Mouse (Mus musculus) stomach, postnatal 0 days (tissue): ENCODE data around the gene Cops7a. TPM values are rescaled to one million over a fixed set of nuclear protein-coding genes. Genes with fewer than 3 reads are reported as not detected.

Source experiments
- ATAC-seq: fragments of 200-750 bp; cut with Nextera tagmentation; 2 replicates; pipeline ENCODE4 v1.8.0; 2017; ENCODE audit not compliant: low FRiP score, low TSS enrichment
- DNase-seq: peaks from one replicate; pipeline ENCODE4 v3.0.0-alpha.2; 2016; ENCODE audit warnings: low spot score
- H3K27ac ChIP-seq: fragments of 300-500 bp; sonication (generic); replicated peaks from 2 replicates; pipeline ENCODE4 v1.5.1; 2014; ENCODE audit warnings: mild to moderate bottlenecking, control low read depth
- H3K27me3 ChIP-seq: fragments of 300-500 bp; sonication (generic); 2 replicates; pipeline ENCODE4 v1.6.1; 2014; ENCODE audit warnings: low read length; ENCODE audit not compliant: control insufficient read depth, insufficient read depth
- H3K36me3 ChIP-seq: fragments of 300-500 bp; sonication (generic); 2 replicates; pipeline ENCODE4 v1.6.1; 2014; ENCODE audit warnings: low read length, mixed read lengths; ENCODE audit not compliant: control insufficient read depth, insufficient read depth
- H3K4me1 ChIP-seq: fragments of 300-500 bp; sonication (generic); replicated peaks from 2 replicates; pipeline ENCODE4 v1.6.1; 2014; ENCODE audit warnings: antibody characterized with exemption; ENCODE audit not compliant: control insufficient read depth, insufficient read depth
- H3K4me2 ChIP-seq: fragments of 300-500 bp; sonication (generic); replicated peaks from 2 replicates; pipeline ENCODE4 v1.6.1; 2014; ENCODE audit warnings: low read depth, mild to moderate bottlenecking, control low read depth, moderate library complexity
- H3K4me3 ChIP-seq: fragments of 300-500 bp; sonication (generic); 2 replicates; pipeline ENCODE4 v1.5.1; 2014; ENCODE audit warnings: low read depth, low read length, control low read depth
- H3K9ac ChIP-seq: fragments of 300-500 bp; sonication (generic); 2 replicates; pipeline ENCODE4 v1.6.1; 2014; ENCODE audit warnings: mild to moderate bottlenecking, low read length, control low read depth, mixed read lengths
- H3K9me3 ChIP-seq: fragments of 300-500 bp; sonication (generic); 2 replicates; pipeline ENCODE4 v1.6.1; 2016; ENCODE audit warnings: low read length; ENCODE audit not compliant: control insufficient read depth
- CTCF ChIP-seq: IDR thresholded peaks from 2 replicates; pipeline ENCODE4 v1.5.1; 2016; ENCODE audit warnings: antibody characterized with exemption, low read depth, mild to moderate bottlenecking, moderate library complexity
- EP300 ChIP-seq: optimal IDR thresholded peaks from 2 replicates; pipeline ENCODE3; 2016; ENCODE audit warnings: antibody characterized with exemption
- WGBS: fragments of 180-500 bp; shearing (Covaris S2); extraction: QIAGEN DNeasy Blood & Tissue Kit; methylation state at CpG from one replicate; pipeline ENCODE4 v1.1.7; 2014; 5-methylcytosine and 5-hydroxymethylcytosine counted together
- polyA plus RNA-seq: library from polyadenylated mRNA; unstranded; fragments of >200 nt; fragmentation: Nextera tagmentation; extraction: Ambion mirVana; gene quantifications from 2 replicates; pipeline ENCODE4 v1.2.1, GENCODE M21; 2015

The Cops7a gene
- polyA plus RNA-seq, 1 experiment from 2014 or later, result 114 TPM

GRCm38 (mm10) chr6:124995831-124996403 lies 30.6 kb upstream of the Cops7a start:
- H3K4me2 ChIP-seq, result peak overlapping the region; percentile 97
- TF ChIP-seq CTCF (no peak), EP300 (no peak)
- H3K36me3 ChIP-seq, result no peaks in the 10 kb centered on the region
- no peak overlapping the region for H3K9ac ChIP-seq
- ATAC-seq, result no peak
- no peaks in the 10 kb centered on the region for H3K9me3 ChIP-seq
- no peak for DNase-seq
- no peak overlapping the region for H3K4me3 ChIP-seq
- peaks cover 7% of the 10 kb centered on the region; the same call in 1 of the 2 replicates for H3K27me3 ChIP-seq
- WGBS, result 44% methylated on average over 8 of the region's 8 CpGs
- H3K4me1 ChIP-seq, result peaks cover 2% of the 10 kb centered on the region; the same call in 1 of the 2 replicates
- H3K27ac ChIP-seq, result no peak overlapping the region

GRCm38 (mm10) chr6:124995246-124995645 lies 29.9 kb upstream of the Cops7a start:
- peaks cover 7% of the 10 kb centered on the region; the same call in 1 of the 2 replicates for H3K27me3 ChIP-seq
- H3K4me3 ChIP-seq, result no peak overlapping the region
- DNase-seq (no peak), ATAC-seq (no peak)
- no peaks in the 10 kb centered on the region for H3K36me3 ChIP-seq
- H3K9me3 ChIP-seq, result no peaks in the 10 kb centered on the region
- TF ChIP-seq EP300 (no peak), CTCF (no peak)
- no peak overlapping the region for H3K4me2 ChIP-seq
- no peak overlapping the region for H3K9ac ChIP-seq
- no peak overlapping the region for H3K27ac ChIP-seq
- H3K4me1 ChIP-seq, result peaks cover 2% of the 10 kb centered on the region; the same call in 1 of the 2 replicates
- 53% methylated on average over 7 of the region's 7 CpGs for WGBS

GRCm38 (mm10) chr6:124993876-124994275 lies 28.5 kb upstream of the Cops7a start:
- no peak for DNase-seq
- H3K4me1 ChIP-seq, result peaks cover 2% of the 10 kb centered on the region; the same call in 1 of the 2 replicates
- 10% methylated on average over 11 of the region's 11 CpGs for WGBS
- H3K27me3 ChIP-seq, result peaks cover 7% of the 10 kb centered on the region; the same call in 1 of the 2 replicates
- H3K9me3 ChIP-seq, result no peaks in the 10 kb centered on the region
- no peak overlapping the region for H3K4me2 ChIP-seq
- no peak overlapping the region for H3K27ac ChIP-seq
- H3K4me3 ChIP-seq, result no peak overlapping the region
- TF ChIP-seq CTCF (peak; percentile 46), EP300 (no peak)
- no peaks in the 10 kb centered on the region for H3K36me3 ChIP-seq
- peak; percentile 24; the same call in 1 of the 2 replicates for ATAC-seq
- H3K9ac ChIP-seq, result peak overlapping the region; percentile 23; the same call in 1 of the 2 replicates

GRCm38 (mm10) chr6:124993365-124993764 lies 28.0 kb upstream of the Cops7a start:
- Histone ChIP-seq H3K4me3 (no peak overlapping the region), H3K27me3 (peaks cover 7% of the 10 kb centered on the region; the same call in 1 of the 2 replicates), H3K4me2 (no peak overlapping the region), H3K27ac (no peak overlapping the region), H3K4me1 (peaks cover 2% of the 10 kb centered on the region; the same call in 1 of the 2 replicates), H3K9me3 (no peaks in the 10 kb centered on the region), H3K36me3 (no peaks in the 10 kb centered on the region), H3K9ac (no peak overlapping the region)
- DNase-seq (peak; percentile 38), ATAC-seq (peak; percentile 56)
- TF ChIP-seq CTCF, result no peak
- no peak for TF ChIP-seq EP300
- WGBS, result 54% methylated on average over 9 of the region's 9 CpGs

GRCm38 (mm10) chr6:124992241-124992640 lies 26.9 kb upstream of the Cops7a start:
- Histone ChIP-seq H3K9ac (no peak overlapping the region), H3K4me1 (peaks cover 2% of the 10 kb centered on the region; the same call in 1 of the 2 replicates), H3K4me3 (no peak overlapping the region), H3K36me3 (no peaks in the 10 kb centered on the region), H3K4me2 (no peak overlapping the region), H3K27ac (no peak overlapping the region), H3K27me3 (peaks cover 6% of the 10 kb centered on the region; the same call in 1 of the 2 replicates), H3K9me3 (no peaks in the 10 kb centered on the region)
- ATAC-seq (no peak), DNase-seq (no peak)
- TF ChIP-seq EP300 (no peak), CTCF (no peak)
- WGBS, result 65% methylated on average over 4 of the region's 4 CpGs

- H3K36me3 ChIP-seq, result no peaks in the 10 kb centered on the region
- DNase-seq (peak; percentile 50), ATAC-seq (no peak)
- H3K4me1 ChIP-seq, result 0 out of 2 replicates have a peak, but pooled peaks cover 6% of the 10 kb centered on the region
- TF ChIP-seq CTCF, result peak; percentile 69
- no peak for TF ChIP-seq EP300
- 76% methylated on average over 4 of the region's 4 CpGs for WGBS
- no peaks in the 10 kb centered on the region for H3K27me3 ChIP-seq
- no peak overlapping the region for H3K27ac ChIP-seq
- no peaks in the 10 kb centered on the region for H3K9me3 ChIP-seq
- H3K4me3 ChIP-seq, result no peak overlapping the region
- H3K9ac ChIP-seq, result no peak overlapping the region
- H3K4me2 ChIP-seq, result no peak overlapping the region
Observed at GRCm38 (mm10) chr6:124967766-124968165, 2.4 kb upstream of the Cops7a start.
